Mouse (Mus musculus) bone marrow, adult 2 months (tissue): ENCODE measurements around the gene Atp2c1.

Source experiments
- CTCF ChIP-seq: fragments of 200-500 bp; IDR thresholded peaks from 2 replicates; pipeline ENCODE4 v1.5.1; 2011; ENCODE audit warnings: low read length, control low read depth; ENCODE audit not compliant: control insufficient read depth, insufficient read depth
- POLR2A ChIP-seq: fragments of 200-500 bp; IDR thresholded peaks from 2 replicates; pipeline ENCODE4 v1.6.1; 2011; ENCODE audit warnings: low read depth, mild to moderate bottlenecking, control low read depth, low read length, borderline replicate concordance; ENCODE audit not compliant: control insufficient read depth

DNA sequence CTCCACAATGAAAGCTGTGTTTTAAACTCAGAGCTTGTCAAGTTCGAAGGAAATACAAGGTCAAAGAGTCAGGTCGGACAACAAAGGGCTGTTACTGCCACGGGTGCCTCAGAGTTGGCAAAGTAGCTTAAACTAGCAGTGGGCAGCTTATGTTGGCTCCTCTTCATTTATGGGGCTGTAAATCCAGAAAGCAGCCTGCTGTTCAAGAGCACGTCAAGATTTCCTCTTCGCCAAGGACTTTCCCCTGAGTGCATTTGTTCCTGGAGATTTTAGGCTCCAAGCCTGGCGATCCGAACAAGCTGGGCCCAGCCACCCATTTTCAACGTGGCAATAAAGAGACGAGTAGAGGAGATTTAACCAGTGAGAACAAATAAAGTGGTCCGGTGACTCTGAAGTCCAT, 9.8 kb upstream of the Atp2c1 start:
- TF ChIP-seq CTCF (no peak), POLR2A (no peak)
